Mouse (Mus musculus) heart, postnatal 0 days (tissue): ENCODE data around the gene Agbl4. TPM values are rescaled to one million over a fixed set of nuclear protein-coding genes. Genes with fewer than 3 reads are reported as not detected.
A peak's percentile ranks its signal among the peaks of the same experiment; 100 is the strongest.

ENCODE experiments used
- ATAC-seq: fragments of 200-750 bp; cut with Nextera tagmentation; 2 replicates; pipeline ENCODE4 v1.8.0; 2017; ENCODE audit warnings: low read depth, moderate number of reproducible peaks, moderate library complexity; ENCODE audit not compliant: insufficient read depth
- DNase-seq: peaks from one replicate; pipeline ENCODE4 v3.0.0-alpha.2; 2016; ENCODE audit warnings: low spot score
- H3K27ac ChIP-seq: fragments of 300-500 bp; sonication (generic); 2 replicates; pipeline ENCODE4 v1.5.1; 2014; ENCODE audit warnings: low read depth, mild to moderate bottlenecking
- H3K27me3 ChIP-seq: fragments of 300-500 bp; sonication (generic); 2 replicates; pipeline ENCODE4 v1.6.1; 2014; ENCODE audit warnings: low read length, mixed read lengths; ENCODE audit not compliant: control insufficient read depth, insufficient read depth
- H3K36me3 ChIP-seq: fragments of 300-500 bp; sonication (generic); replicated peaks from 2 replicates; pipeline ENCODE4 v1.6.1; 2014; ENCODE audit warnings: low read length, mixed read lengths; ENCODE audit not compliant: control insufficient read depth, insufficient read depth
- H3K4me1 ChIP-seq: fragments of 300-500 bp; sonication (generic); 2 replicates; pipeline ENCODE4 v1.6.1; 2014; ENCODE audit warnings: antibody characterized with exemption; ENCODE audit not compliant: control insufficient read depth, insufficient read depth
- H3K4me2 ChIP-seq: fragments of 300-500 bp; sonication (generic); 2 replicates; pipeline ENCODE4 v1.6.1; 2014; ENCODE audit warnings: low read depth, mild to moderate bottlenecking, low read length, moderate library complexity
- H3K4me3 ChIP-seq: fragments of 300-500 bp; sonication (generic); 2 replicates; pipeline ENCODE4 v1.5.1; 2014; ENCODE audit warnings: low read depth, low read length
- H3K9ac ChIP-seq: fragments of 300-500 bp; sonication (generic); replicated peaks from 2 replicates; pipeline ENCODE4 v1.6.1; 2014; ENCODE audit warnings: low read depth, low read length, mixed read lengths
- H3K9me3 ChIP-seq: fragments of 300-500 bp; sonication (generic); replicated peaks from 2 replicates; pipeline ENCODE4 v1.6.1; 2016; ENCODE audit warnings: low read length; ENCODE audit not compliant: control insufficient read depth
- CTCF ChIP-seq: IDR thresholded peaks from 2 replicates; pipeline ENCODE4 v1.5.1; 2016; ENCODE audit warnings: antibody characterized with exemption, control low read depth, low read depth
- EP300 ChIP-seq: IDR thresholded peaks from 2 replicates; pipeline ENCODE4 v1.6.1; 2016; ENCODE audit warnings: antibody characterized with exemption, low read depth
- WGBS: fragments of 180-500 bp; shearing (Covaris S2); extraction: QIAGEN DNeasy Blood & Tissue Kit; methylation state at CpG from one replicate; pipeline ENCODE4 v1.1.7; 2014; 5-methylcytosine and 5-hydroxymethylcytosine counted together
- polyA plus RNA-seq: library from polyadenylated mRNA; unstranded; fragments of >200 nt; fragmentation: Nextera tagmentation; extraction: Ambion mirVana; gene quantifications from 2 replicates; pipeline ENCODE4 v1.2.1, GENCODE M21; 2015
- total RNA-seq: library from RNA; depleted of rRNA; stranded (reverse); fragments of >200 nt; gene quantifications from 2 replicates; pipeline ENCODE4 v1.2.3, GENCODE M21; 2014; ENCODE audit warnings: low replicate concordance

Agbl4 gene
- total and polyA plus RNA-seq, 2 experiments from 2014 or later = 0.55 TPM; not detected in 1

DNA sequence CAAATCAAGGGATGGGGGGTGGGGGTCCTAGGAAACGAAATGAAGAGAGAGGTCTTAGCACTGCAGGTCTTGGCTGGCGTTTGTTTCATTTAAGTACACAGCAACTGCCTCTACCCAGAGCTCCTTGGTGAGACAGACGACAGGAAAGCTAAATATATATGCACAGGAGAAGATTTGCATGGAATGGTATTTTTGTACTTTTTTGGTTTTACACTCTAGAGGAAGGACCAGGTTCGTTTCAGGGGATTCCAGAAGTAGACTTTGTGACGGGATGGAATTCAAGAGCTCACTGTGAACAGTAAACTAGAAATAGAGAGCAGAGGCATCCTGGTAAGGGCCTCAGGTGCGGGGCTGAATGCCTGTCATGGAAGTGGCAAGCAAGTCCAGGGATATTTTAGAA lies 1024.3 kb downstream of the Agbl4 start:
- 68% methylated on average over 6 of the region's 6 CpGs for WGBS
- no peak for DNase-seq
- no peak overlapping the region for H3K4me3 ChIP-seq

DNA sequence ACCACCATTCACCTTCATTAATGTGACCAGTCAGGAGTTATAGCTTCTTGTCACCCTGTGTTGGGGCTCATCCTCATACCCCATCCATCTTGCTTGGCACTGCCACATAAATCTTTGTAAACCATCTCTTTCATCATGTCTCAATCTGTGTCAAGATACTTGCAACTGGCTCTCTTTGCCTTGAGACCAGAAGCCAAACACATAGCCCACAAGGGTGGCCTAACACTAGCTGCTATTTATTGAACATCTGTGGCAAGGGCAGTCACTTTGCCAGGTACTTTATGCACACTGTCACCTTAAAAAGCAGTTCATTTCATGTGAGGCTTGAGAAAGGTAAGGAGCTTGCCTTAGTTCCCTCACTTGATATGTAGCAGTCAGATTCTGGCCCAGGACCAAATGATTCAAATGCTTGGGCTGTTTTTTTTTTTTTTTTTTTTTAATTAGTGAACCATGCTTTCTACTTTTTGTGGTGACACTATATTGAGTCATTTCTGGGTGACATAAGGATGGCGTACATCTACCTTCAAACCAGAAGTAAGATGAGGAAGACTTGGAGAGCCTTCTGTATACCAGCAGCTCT lies 1027.0 kb downstream of the Agbl4 start:
- H3K9ac ChIP-seq = no peak overlapping the region
- no peaks in the 10 kb centered on the region for H3K36me3 ChIP-seq
- H3K4me3 ChIP-seq = no peak overlapping the region
- no peak for DNase-seq
- no peaks in the 10 kb centered on the region for H3K27me3 ChIP-seq
- H3K4me2 ChIP-seq = no peak overlapping the region
- WGBS = 86% methylated on average over 1 of the region's 1 CpGs
- no peak for ATAC-seq
- no peaks in the 10 kb centered on the region for H3K9me3 ChIP-seq
- no peak for TF ChIP-seq CTCF
- no peak for TF ChIP-seq EP300
- H3K4me1 ChIP-seq = peaks cover 6% of the 10 kb centered on the region; the same call in 1 of the 2 replicates
- no peak overlapping the region for H3K27ac ChIP-seq

More for the DNA sequence above, 1024.3 kb downstream of the Agbl4 start:
- H3K4me1 ChIP-seq = peaks cover 6% of the 10 kb centered on the region; the same call in 1 of the 2 replicates
- no peaks in the 10 kb centered on the region for H3K27me3 ChIP-seq
- H3K9me3 ChIP-seq = no peaks in the 10 kb centered on the region
- no peak for TF ChIP-seq EP300
- TF ChIP-seq CTCF = no peak
- H3K36me3 ChIP-seq = 0 out of 2 replicates have a peak, but pooled peaks cover 6% of the 10 kb centered on the region
- no peak overlapping the region for H3K4me2 ChIP-seq
- no peak overlapping the region for H3K9ac ChIP-seq
- H3K27ac ChIP-seq = no peak overlapping the region
- no peak for ATAC-seq

- Histone ChIP-seq H3K9ac (no peak overlapping the region), H3K36me3 (no peaks in the 10 kb centered on the region), H3K4me3 (no peak overlapping the region), H3K4me1 (peaks cover 6% of the 10 kb centered on the region; the same call in 1 of the 2 replicates), H3K4me2 (no peak overlapping the region), H3K27ac (no peak overlapping the region), H3K27me3 (no peaks in the 10 kb centered on the region), H3K9me3 (no peaks in the 10 kb centered on the region)
- ATAC-seq (peak; percentile 73), DNase-seq (peak; percentile 66)
- WGBS = 35% methylated on average over 6 of the region's 6 CpGs
- no peak for TF ChIP-seq CTCF
- TF ChIP-seq EP300 = no peak
Observed at GRCm38 (mm10) chr4:111425170-111425569, 1027.7 kb downstream of the Agbl4 start.

GRCm38 (mm10) chr4:111431186-111431585 lies 1033.7 kb downstream of the Agbl4 start:
- Histone ChIP-seq H3K4me2 (no peak overlapping the region), H3K9me3 (no peaks in the 10 kb centered on the region), H3K36me3 (peaks cover 15% of the 10 kb centered on the region), H3K4me1 (no peaks in the 10 kb centered on the region), H3K27me3 (no peaks in the 10 kb centered on the region), H3K4me3 (no peak overlapping the region), H3K27ac (no peak overlapping the region), H3K9ac (no peak overlapping the region)
- no peak for TF ChIP-seq EP300
- TF ChIP-seq CTCF = no peak
- ATAC-seq (peak; percentile 44; the same call in 1 of the 2 replicates), DNase-seq (no peak)
- WGBS = 86% methylated on average over 2 of the region's 2 CpGs

GRCm38 (mm10) chr4:111432013-111432412 lies 1034.6 kb downstream of the Agbl4 start:
- H3K4me2 ChIP-seq = no peak overlapping the region
- no peak for ATAC-seq
- no peak for TF ChIP-seq EP300
- TF ChIP-seq CTCF = no peak
- 73% methylated on average over 5 of the region's 5 CpGs for WGBS
- no peaks in the 10 kb centered on the region for H3K9me3 ChIP-seq
- no peak overlapping the region for H3K27ac ChIP-seq
- no peaks in the 10 kb centered on the region for H3K4me1 ChIP-seq
- H3K9ac ChIP-seq = no peak overlapping the region
- no peaks in the 10 kb centered on the region for H3K27me3 ChIP-seq
- no peak for DNase-seq
- H3K36me3 ChIP-seq = peaks cover 16% of the 10 kb centered on the region
- no peak overlapping the region for H3K4me3 ChIP-seq

GRCm38 (mm10) chr4:111432417-111432816 lies 1035.0 kb downstream of the Agbl4 start:
- Histone ChIP-seq H3K9me3 (no peaks in the 10 kb centered on the region), H3K27ac (no peak overlapping the region), H3K4me1 (no peaks in the 10 kb centered on the region), H3K4me3 (no peak overlapping the region), H3K9ac (no peak overlapping the region), H3K27me3 (no peaks in the 10 kb centered on the region), H3K4me2 (no peak overlapping the region), H3K36me3 (peaks cover 16% of the 10 kb centered on the region)
- DNase-seq (no peak), ATAC-seq (no peak)
- 87% methylated on average over 5 of the region's 5 CpGs for WGBS
- TF ChIP-seq EP300 (no peak), CTCF (no peak)
